Mouse (Mus musculus) embryonic fibroblast, embryonic 13.5 days (primary cell): Measurements from ENCODE around the gene 1500011B03Rik. TPM values are rescaled to one million over a fixed set of nuclear protein-coding genes. Genes with fewer than 3 reads are reported as not detected.
A peak's percentile ranks its signal among the peaks of the same experiment; 100 is the strongest.

Experiments used
- H3K27ac ChIP-seq: 2 replicates; pipeline ENCODE4 v1.5.1; 2012; ENCODE audit warnings: low read length, control low read depth, inconsistent platforms; ENCODE audit not compliant: insufficient read depth
- H3K4me1 ChIP-seq: 2 replicates; pipeline ENCODE4 v1.6.1; 2011; ENCODE audit warnings: low read length; ENCODE audit not compliant: control insufficient read depth, insufficient read depth
- H3K4me3 ChIP-seq: 2 replicates; pipeline ENCODE4 v1.5.1; 2011; ENCODE audit warnings: mild to moderate bottlenecking, control low read depth, low read length; ENCODE audit not compliant: insufficient read depth
- CTCF ChIP-seq: IDR thresholded peaks from 2 replicates; pipeline ENCODE4 v1.5.1; 2011; ENCODE audit warnings: mild to moderate bottlenecking, control low read depth, low read length, moderate library complexity, borderline replicate concordance; ENCODE audit not compliant: insufficient read depth
- POLR2A ChIP-seq: IDR thresholded peaks from 2 replicates; pipeline ENCODE4 v1.6.1; 2011; ENCODE audit warnings: low read depth, mild to moderate bottlenecking, control low read depth, low read length, moderate library complexity
- polyA plus RNA-seq: library from polyadenylated mRNA; stranded (reverse); fragments of >200 nt; gene quantifications from 2 replicates; pipeline ENCODE4 v1.2.4, GENCODE M21; 2011; ENCODE audit warnings: low read depth; ENCODE audit not compliant: missing spikeins, insufficient read length

The 1500011B03Rik gene
- polyA plus RNA-seq, 1 experiment = 31.2 TPM

DNA sequence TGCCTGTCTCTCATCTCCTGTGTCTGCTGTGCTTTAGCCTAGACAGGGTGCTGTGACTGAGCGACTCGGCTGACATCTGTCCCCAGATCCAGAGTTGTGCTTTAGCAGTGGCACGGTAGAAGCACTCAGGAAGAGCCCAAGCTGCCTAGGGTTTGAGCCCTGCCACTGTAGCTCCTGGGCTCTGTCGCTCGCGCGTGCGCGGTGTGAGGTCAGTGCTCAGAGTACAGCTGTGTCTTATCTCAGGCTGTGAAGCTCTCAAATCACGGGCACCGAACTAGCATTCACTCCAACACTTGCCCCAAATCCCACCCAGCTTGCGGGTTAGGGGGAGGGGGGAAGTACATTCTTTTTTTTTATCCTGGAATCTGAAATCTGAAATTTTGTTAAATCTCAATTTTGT lies 13.6 kb upstream of the 1500011B03Rik start:
- H3K4me3 ChIP-seq = no peak overlapping the region
- TF ChIP-seq CTCF = no peak
- TF ChIP-seq POLR2A = no peak
- no peaks in the 10 kb centered on the region for H3K4me1 ChIP-seq
- H3K27ac ChIP-seq = no peak overlapping the region

GRCm38 (mm10) chr5:114829740-114830139 lies 6.5 kb upstream of the 1500011B03Rik start:
- H3K4me3 ChIP-seq = no peak overlapping the region
- TF ChIP-seq POLR2A = no peak
- no peaks in the 10 kb centered on the region for H3K4me1 ChIP-seq
- H3K27ac ChIP-seq = no peak overlapping the region

- H3K4me1 ChIP-seq = no peaks in the 10 kb centered on the region
- no peak overlapping the region for H3K27ac ChIP-seq
- no peak overlapping the region for H3K4me3 ChIP-seq
- TF ChIP-seq POLR2A = no peak
- no peak for TF ChIP-seq CTCF
Measured at GRCm38 (mm10) chr5:114827427-114827826, 4.2 kb upstream of the 1500011B03Rik start.

- TF ChIP-seq CTCF = no peak
- TF ChIP-seq POLR2A = peak; percentile 50; the same call in 1 of the 2 replicates
- H3K27ac ChIP-seq = no peak overlapping the region
- no peaks in the 10 kb centered on the region for H3K4me1 ChIP-seq
- peak overlapping the region; percentile 17 for H3K4me3 ChIP-seq
Measured at GRCm38 (mm10) chr5:114825978-114826691, 2.9 kb upstream of the 1500011B03Rik start.

- no peak overlapping the region for H3K27ac ChIP-seq
- H3K4me3 ChIP-seq = no peak overlapping the region
- TF ChIP-seq CTCF (peak; percentile 62; the same call in 1 of the 2 replicates), POLR2A (no peak)
- no peaks in the 10 kb centered on the region for H3K4me1 ChIP-seq
Measured at GRCm38 (mm10) chr5:114824197-114824596, 929 bp upstream of the 1500011B03Rik start.

DNA sequence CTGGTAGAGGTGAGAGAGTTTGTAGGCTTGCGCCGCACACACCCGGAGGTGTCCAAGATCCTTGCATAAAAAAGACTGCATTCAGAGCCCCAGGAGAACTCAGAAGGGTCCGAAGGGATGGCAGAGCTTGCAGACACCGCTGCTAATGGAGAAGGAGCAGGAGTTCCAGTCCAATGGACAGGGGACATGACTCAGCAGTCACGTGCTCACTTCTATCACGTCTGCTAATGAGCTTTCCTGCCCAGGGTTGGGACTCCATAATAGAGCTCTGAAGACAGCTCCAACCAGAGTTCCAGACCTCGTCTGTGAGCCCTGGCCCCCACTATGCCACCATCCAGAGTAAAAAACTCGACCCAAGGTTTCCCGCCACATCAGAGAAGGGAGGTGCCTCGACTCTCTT lies 5.1 kb downstream of the 1500011B03Rik start:
- Histone ChIP-seq H3K27ac (no peak overlapping the region), H3K4me3 (no peak overlapping the region), H3K4me1 (no peaks in the 10 kb centered on the region)
- TF ChIP-seq POLR2A (no peak), CTCF (no peak)

DNA sequence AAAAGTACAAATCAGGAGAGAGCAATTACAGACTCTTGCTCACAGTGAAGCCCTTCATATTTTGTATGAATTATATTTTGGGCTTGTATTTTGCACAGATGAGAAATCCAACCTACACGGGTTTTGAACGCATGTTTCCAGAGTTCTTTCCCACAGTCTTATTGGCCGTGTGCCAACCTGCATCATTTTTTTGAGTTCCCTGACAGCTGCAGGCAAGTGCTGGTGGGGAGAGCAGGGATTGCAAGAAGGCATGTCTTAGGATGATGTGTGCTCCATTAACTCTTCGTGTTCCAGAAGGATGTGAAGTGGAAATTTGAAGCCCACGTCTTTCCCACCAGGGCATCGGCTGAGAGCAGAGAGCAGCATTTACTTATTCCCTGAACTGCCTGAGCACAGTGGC lies 6.7 kb downstream of the 1500011B03Rik start:
- no peaks in the 10 kb centered on the region for H3K4me1 ChIP-seq
- H3K27ac ChIP-seq = no peak overlapping the region

DNA sequence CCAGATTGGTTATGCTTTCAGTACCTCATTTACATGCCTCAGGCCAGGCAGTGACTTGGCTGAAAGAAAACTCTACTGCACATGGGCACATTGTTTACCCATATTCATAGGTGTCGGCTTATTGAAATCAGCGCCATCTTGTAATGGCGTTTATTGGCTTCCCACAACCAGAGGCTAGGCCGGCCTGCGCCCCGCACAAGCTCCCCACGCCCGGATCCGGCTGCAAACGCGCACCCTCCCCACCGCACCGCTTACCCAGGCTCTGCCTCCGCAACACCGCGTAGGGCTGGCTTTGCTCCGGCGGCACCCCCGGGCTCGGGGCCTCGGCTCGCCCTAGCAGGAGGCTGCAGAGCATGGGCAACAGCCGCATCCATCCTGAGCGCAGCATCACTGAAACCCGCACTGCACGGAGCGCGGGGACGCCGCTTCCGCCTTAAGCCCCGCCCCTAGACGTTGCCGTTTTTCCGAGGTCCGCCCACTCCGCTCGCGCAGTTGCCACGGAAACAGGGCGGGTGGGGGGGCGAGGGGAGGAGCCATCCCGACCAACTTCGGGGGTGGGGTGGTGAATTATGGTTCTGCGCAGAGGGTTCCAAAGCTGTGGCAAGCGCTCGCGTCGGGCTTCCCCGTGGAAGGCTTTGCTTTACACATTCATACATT lies 9.6 kb downstream of the 1500011B03Rik start:
- Histone ChIP-seq H3K27ac (peak overlapping the region; percentile 3; the same call in 1 of the 2 replicates), H3K4me1 (no peaks in the 10 kb centered on the region), H3K4me3 (peak overlapping the region; percentile 70)
- TF ChIP-seq POLR2A = peak; percentile 94
- TF ChIP-seq CTCF = no peak

More for the DNA sequence above, 6.7 kb downstream of the 1500011B03Rik start:
- no peak overlapping the region for H3K4me3 ChIP-seq
- TF ChIP-seq CTCF = no peak
- no peak for TF ChIP-seq POLR2A

DNA sequence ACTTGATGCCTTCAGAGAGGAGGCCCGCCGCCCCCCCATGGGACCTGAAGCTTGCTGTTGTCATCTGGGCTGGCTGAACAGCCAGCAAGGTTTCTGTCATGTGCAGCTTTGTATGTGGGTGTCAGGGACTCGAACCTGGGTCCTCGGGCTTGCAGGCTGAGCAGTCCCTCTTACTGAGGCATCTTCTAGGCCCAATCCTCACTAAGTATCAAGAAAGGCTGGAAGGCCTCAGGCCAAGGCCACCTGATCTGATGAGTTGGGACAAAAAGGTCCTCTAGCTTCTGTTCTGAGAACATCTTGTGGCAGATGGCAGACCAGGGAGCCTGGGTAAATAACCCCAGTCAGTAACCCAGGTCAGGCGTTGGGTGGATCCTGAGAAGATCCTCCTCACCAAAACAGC lies 13.4 kb downstream of the 1500011B03Rik start:
- no peak overlapping the region for H3K27ac ChIP-seq

DNA sequence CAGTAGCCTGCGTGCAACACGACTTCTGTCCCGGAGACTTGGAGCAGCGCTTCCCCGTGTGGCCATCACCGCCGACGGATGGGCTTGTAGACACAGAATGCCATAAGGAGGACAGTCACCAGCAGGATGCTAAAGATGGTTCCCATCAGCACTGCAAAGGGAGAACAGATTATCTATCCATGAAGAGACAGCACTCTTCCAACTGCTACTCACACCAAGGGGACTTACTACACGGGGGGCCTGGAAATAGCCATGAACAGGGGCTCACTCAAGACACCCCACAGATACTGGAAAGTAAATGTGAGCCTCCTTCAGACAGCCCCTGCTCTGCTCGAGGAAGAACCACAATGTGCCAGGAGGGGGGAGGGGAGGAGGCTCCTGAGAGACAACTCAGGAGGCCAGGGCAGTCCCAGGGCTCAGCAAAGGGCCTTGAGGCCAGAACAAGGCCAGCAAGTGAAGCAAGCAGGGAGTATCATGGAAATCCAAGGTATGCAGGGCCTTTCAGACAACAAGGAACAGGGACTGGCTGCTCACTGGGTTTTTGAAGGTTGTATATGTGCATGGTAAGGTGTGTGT lies 14.0 kb downstream of the 1500011B03Rik start:
- Histone ChIP-seq H3K4me3 (no peak overlapping the region), H3K27ac (no peak overlapping the region), H3K4me1 (no peaks in the 10 kb centered on the region)
- TF ChIP-seq POLR2A (no peak), CTCF (no peak)

More for the DNA sequence above, 13.4 kb downstream of the 1500011B03Rik start:
- Histone ChIP-seq H3K4me3 (no peak overlapping the region), H3K4me1 (no peaks in the 10 kb centered on the region)
- no peak for TF ChIP-seq POLR2A
- TF ChIP-seq CTCF = no peak
